Mouse (Mus musculus) brown adipose tissue, adult 24 weeks (tissue): Measurements from ENCODE around the gene Mb. TPM values are rescaled to one million over a fixed set of nuclear protein-coding genes. Genes with fewer than 3 reads are reported as not detected.
A peak's percentile ranks its signal among the peaks of the same experiment; 100 is the strongest.

Source experiments
- H3K27ac ChIP-seq: fragments of 200-500 bp; replicated peaks from 2 replicates; pipeline ENCODE4 v1.5.1; 2012; ENCODE audit warnings: low read depth, mild to moderate bottlenecking, low read length
- H3K4me1 ChIP-seq: fragments of 200-500 bp; 2 replicates; pipeline ENCODE4 v1.6.1; 2012; ENCODE audit warnings: low read length, mixed read lengths; ENCODE audit not compliant: control insufficient read depth, insufficient read depth, insufficient read length
- H3K4me3 ChIP-seq: fragments of 200-500 bp; 2 replicates; pipeline ENCODE4 v1.5.1; 2012; ENCODE audit warnings: low read depth, mild to moderate bottlenecking, low read length, moderate library complexity; ENCODE audit not compliant: insufficient read depth
- polyA plus RNA-seq: library from polyadenylated mRNA; stranded (reverse); fragments of >200 nt; gene quantifications from 2 replicates; pipeline ENCODE4 v1.2.4, GENCODE M21; 2012; ENCODE audit not compliant: missing spikeins, insufficient read depth, insufficient read length

Mb gene
- polyA plus RNA-seq, 1 experiment, result 78.0 TPM

- Histone ChIP-seq H3K27ac (no peak overlapping the region), H3K4me1 (no peaks in the 10 kb centered on the region), H3K4me3 (no peak overlapping the region)
Measured at GRCm38 (mm10) chr15:76998878-76999588, 51.4 kb downstream of the Mb start.

GRCm38 (mm10) chr15:76998048-76998447, 52.4 kb downstream of the Mb start:
- Histone ChIP-seq H3K4me3 (no peak overlapping the region), H3K4me1 (no peaks in the 10 kb centered on the region), H3K27ac (no peak overlapping the region)

GRCm38 (mm10) chr15:76994413-76994812, 56.1 kb downstream of the Mb start:
- Histone ChIP-seq H3K4me3 (no peak overlapping the region), H3K27ac (no peak overlapping the region), H3K4me1 (no peaks in the 10 kb centered on the region)

- no peaks in the 10 kb centered on the region for H3K4me1 ChIP-seq
- H3K27ac ChIP-seq, result no peak overlapping the region
- H3K4me3 ChIP-seq, result peak overlapping the region; percentile 50
Measured at GRCm38 (mm10) chr15:76987542-76988094, 62.9 kb downstream of the Mb start.

GRCm38 (mm10) chr15:76987137-76987536, 63.3 kb downstream of the Mb start:
- Histone ChIP-seq H3K4me3 (peak overlapping the region; percentile 50), H3K27ac (no peak overlapping the region), H3K4me1 (no peaks in the 10 kb centered on the region)

GRCm38 (mm10) chr15:76982745-76983144, 67.7 kb downstream of the Mb start:
- Histone ChIP-seq H3K4me1 (0 out of 2 replicates have a peak, but pooled peaks cover 2% of the 10 kb centered on the region), H3K27ac (no peak overlapping the region), H3K4me3 (no peak overlapping the region)

- Histone ChIP-seq H3K27ac (peak overlapping the region; percentile 79), H3K4me1 (0 out of 2 replicates have a peak, but pooled peaks cover 4% of the 10 kb centered on the region), H3K4me3 (no peak overlapping the region)
Measured at GRCm38 (mm10) chr15:76979799-76980198, 70.7 kb downstream of the Mb start.

GRCm38 (mm10) chr15:76976619-76977018, 73.9 kb downstream of the Mb start:
- Histone ChIP-seq H3K4me1 (0 out of 2 replicates have a peak, but pooled peaks cover 4% of the 10 kb centered on the region), H3K4me3 (no peak overlapping the region), H3K27ac (no peak overlapping the region)

- H3K4me3 ChIP-seq, result peak overlapping the region; percentile 81
- H3K27ac ChIP-seq, result peak overlapping the region; percentile 78
- H3K4me1 ChIP-seq, result 0 out of 2 replicates have a peak, but pooled peaks cover 4% of the 10 kb centered on the region
Measured at GRCm38 (mm10) chr15:76973855-76974651, 76.4 kb downstream of the Mb start.

GRCm38 (mm10) chr15:76973272-76973854, 77.1 kb downstream of the Mb start:
- Histone ChIP-seq H3K4me1 (0 out of 2 replicates have a peak, but pooled peaks cover 4% of the 10 kb centered on the region), H3K27ac (no peak overlapping the region), H3K4me3 (no peak overlapping the region)

GRCm38 (mm10) chr15:76972661-76973060, 77.8 kb downstream of the Mb start:
- Histone ChIP-seq H3K4me1 (0 out of 2 replicates have a peak, but pooled peaks cover 2% of the 10 kb centered on the region), H3K27ac (no peak overlapping the region), H3K4me3 (no peak overlapping the region)

Other genes starting within 250 kb of the Mb start
- 1.8 and 3.0 TPM in 2 replicates for gene Zfp251, start 179.2 kb downstream of the Mb start, polyA plus RNA-seq
- gene Zfp7, start 171.4 kb downstream of the Mb start, polyA plus RNA-seq, result 1.2 and 1.6 TPM in 2 replicates
- gene Gm49527, start 171.3 kb downstream of the Mb start, polyA plus RNA-seq, result not detected in 2 replicates
- 1.1 and 2.5 TPM in 2 replicates for gene Zfp647, start 125.2 kb downstream of the Mb start, polyA plus RNA-seq
- 17.0 and 17.4 TPM in 2 replicates for gene 1110038F14Rik, start 102.2 kb downstream of the Mb start, polyA plus RNA-seq
- 56.5 and 59.6 TPM in 2 replicates for gene Apol6, start 5.9 kb downstream of the Mb start, polyA plus RNA-seq